23 mouse cellular contexts compared by ENCODE assay signal in the genomic region with DNA sequence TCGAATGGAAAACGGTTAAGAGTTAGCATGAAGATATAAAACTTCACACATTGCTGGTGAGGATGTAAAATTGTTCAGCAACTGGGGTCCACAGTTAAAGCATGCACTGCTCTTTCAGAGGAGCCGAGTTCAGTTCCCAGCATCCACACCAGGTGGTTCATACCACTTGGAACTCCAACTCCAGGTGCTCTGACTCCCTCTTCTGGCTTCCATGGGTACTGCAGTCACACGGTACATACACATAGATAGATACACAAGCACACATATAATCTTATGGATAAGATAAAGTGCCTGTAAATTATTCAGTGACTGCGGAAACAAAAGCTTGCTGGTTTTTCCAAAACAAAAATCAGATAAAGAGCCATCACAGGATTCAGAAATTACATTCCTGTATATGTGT. TPM values are rescaled to one million over a fixed set of nuclear protein-coding genes. Genes with fewer than 3 reads are reported as not detected.
DNase-seq lines count a peak whose midpoint lies in the region; TF ChIP-seq lines count a peak whose summit lies in the region.
"Had no signal": no experiment of that assay in that cellular context is flagged by ENCODE, and none has a peak within 500 bp of the region (broad histone marks: within the 10 kb centered on the region; RNA-seq: fewer than 3 reads in every experiment).

No protein-coding gene starts in this region.

- 0 out of 2 replicates have a peak, but pooled peaks have one; percentile 4 for TF ChIP-seq CTCF in cerebellum, adult 2 months (IDR thresholded peaks at IDR 0.05; ENCODE audit: borderline replicate concordance, insufficient read depth, low read depth, low read length)
- TF ChIP-seq CTCF in layer of hippocampus, adult 2 months (conservative IDR thresholded peaks at IDR 0.05), result peak; percentile 59
- TF ChIP-seq CTCF in testis, adult 2 months (IDR thresholded peaks at IDR 0.05; ENCODE audit: control insufficient read depth, insufficient read depth, insufficient replicate concordance, low read depth, low read length), result peak; percentile 46; the same call in 1 of the 2 replicates

- no peak for TF ChIP-seq POLR2A in cerebellum, adult 2 months (IDR thresholded peaks at IDR 0.05; ENCODE audit: borderline replicate concordance, insufficient read depth, low read length)
- no peak for TF ChIP-seq POLR2A in testis, adult 2 months (IDR thresholded peaks at IDR 0.05; ENCODE audit: control insufficient read depth, low read depth, low read length)

- intact Hi-C loops in left cerebral cortex, postnatal 25 days (cut with DNase I), result no loop called here

- no peaks in the 10 kb centered on the region for H3K36me3 ChIP-seq in testis, adult 2 months (ENCODE audit: control insufficient read depth, insufficient read depth, low read length)
- H3K36me3 ChIP-seq: embryonic facial prominence, embryonic 15.5 days; forebrain, embryonic 15.5 days; G1E; heart, embryonic 15.5 days; intestine, embryonic 15.5 days; neural tube, embryonic 15.5 days had no signal

- peaks cover 11% of the 10 kb centered on the region for H3K4me1 ChIP-seq in cerebellum, adult 2 months (ENCODE audit: control insufficient read depth, insufficient read depth, low read length)
- H3K4me1 ChIP-seq in testis, adult 2 months (ENCODE audit: control insufficient read depth, insufficient read depth, low read length), result no peaks in the 10 kb centered on the region

- no peak overlapping the region for H3K4me3 ChIP-seq in cerebellum, adult 2 months (replicated peaks; ENCODE audit: insufficient read depth, low read depth, low read length)
- no peak overlapping the region for H3K4me3 ChIP-seq in layer of hippocampus, adult 2 months
- H3K4me3 ChIP-seq in testis, adult 2 months (ENCODE audit: control insufficient read depth, low read depth, low read length), result no peak overlapping the region
- H3K4me3 ChIP-seq: embryonic facial prominence, embryonic 15.5 days; forebrain, embryonic 15.5 days; heart, embryonic 15.5 days; intestine, embryonic 15.5 days; neural tube, embryonic 15.5 days had no signal

- H3K27me3 ChIP-seq in cerebellum, adult 2 months (ENCODE audit: control insufficient read depth, insufficient read depth, low read length), result no peaks in the 10 kb centered on the region
- no peaks in the 10 kb centered on the region for H3K27me3 ChIP-seq in testis, adult 2 months (ENCODE audit: control insufficient read depth, insufficient read depth, low read length)
- H3K27me3 ChIP-seq: embryonic facial prominence, embryonic 15.5 days; forebrain, embryonic 15.5 days; heart, embryonic 15.5 days; intestine, embryonic 15.5 days; neural tube, embryonic 15.5 days had no signal

- no peak overlapping the region for H3K27ac ChIP-seq in cerebellum, adult 2 months (ENCODE audit: insufficient read depth, low read length)
- H3K27ac ChIP-seq in layer of hippocampus, adult 2 months, result no peak overlapping the region
- H3K27ac ChIP-seq in testis, adult 2 months (ENCODE audit: control insufficient read depth, insufficient read depth, low read depth, low read length), result no peak overlapping the region
- H3K27ac ChIP-seq: embryonic facial prominence, embryonic 15.5 days; forebrain, embryonic 15.5 days; heart, embryonic 15.5 days; hindbrain, embryonic 14.5 days; intestine, embryonic 15.5 days; neural tube, embryonic 15.5 days had no signal

- WGBS in cerebellum, adult 2 months, result 96% methylated on average over 5 of the region's 5 CpGs

- DNase-seq in cerebellum, adult 2 months, result no peak
- DNase-seq in cerebellum, postnatal 36 days, result no peak
- DNase-seq in layer of hippocampus, adult 2 months (ENCODE audit: low spot score in 2 of 2), result no peak
- DNase-seq in layer of hippocampus, adult 9-11 months, result no peak
- no peak for DNase-seq in testis, postnatal 10 days (ENCODE audit: low spot score)
- no peak for DNase-seq in ovary, postnatal 36 days (ENCODE audit: low spot score)
- DNase-seq in left cerebral cortex, postnatal 25 days (ENCODE audit: low spot score in 2 of 2), result no peak
- DNase-seq: adrenal gland, postnatal 10 days; cerebellum, adult 9-10 months; gastrocnemius, postnatal 36 days; heart, postnatal 36 days; kidney, postnatal 4 days; lung, adult 18-20 months; lung, postnatal 4 days had no signal

RNA-seq across cellular contexts. Expression of a gene that starts 19.9 kb away (rescaled TPM):
- 3.1 and 3.2 TPM in 2 replicates for polyA plus RNA-seq in cerebellum, adult 2 months (2012; rRNA removed)
- 10 to 100 TPM; 22.2 to 24.8 TPM for total RNA-seq in layer of hippocampus, adult 2 months (2021)
- 7.8 and 8.7 TPM in 2 replicates for polyA plus RNA-seq in testis, adult 2 months (2012; rRNA removed)
- total RNA-seq in left cerebral cortex, postnatal 25 days (2021), result 10 to 100 TPM; 29.1 to 30.1 TPM
- total RNA-seq: common myeloid progenitor, adult 5-6 weeks had no signal
- polyA plus RNA-seq: G1E had no signal

Comparison
In these comparisons a context has a peak if more than half of its experiments do, and no peak if none do; other contexts are left out.
1. CTCF ChIP-seq: peak in every context shown above with its lines; median percentile 59 in layer of hippocampus, adult 2 months; 46 in testis, adult 2 months; 4 in cerebellum, adult 2 months.